ENCODE assay signal across 12 mouse cellular contexts in genomic region chr5:5646173-5646572, GRCm38 (mm10). TPM values are rescaled to one million over a fixed set of nuclear protein-coding genes. Genes with fewer than 3 reads are reported as not detected.
DNase-seq lines count a peak whose midpoint lies in the region; ATAC-seq and TF ChIP-seq lines count a peak whose summit lies in the region.
"Had no signal": no experiment of that assay in that cellular context is flagged by ENCODE, and none has a peak within 500 bp of the region (broad histone marks: within the 10 kb centered on the region; RNA-seq: fewer than 3 reads in every experiment).

No protein-coding gene starts in this region.

- no peak for DNase-seq in heart, adult 2 months
- no peak for DNase-seq in heart, postnatal 4 days
- DNase-seq in neural tube, embryonic 11.5 days (ENCODE audit: low spot score): no peak
- DNase-seq in neural tube, embryonic 10.5 days (ENCODE audit: extremely low spot score, low spot score): no peak
- peak; percentile 15 for DNase-seq in mesoderm, embryonic 11.5 days (ENCODE audit: low read depth, low spot score)
- DNase-seq in frontal cortex, postnatal 25 days (ENCODE audit: low spot score in 2 of 2): no peak
- DNase-seq in thymus, adult 2 months: no peak
- no peak for DNase-seq in lung, adult 2 months
- DNase-seq: adrenal gland, postnatal 36 days had no signal

- H3K4me3 ChIP-seq in heart, adult 2 months: no peak overlapping the region
- no peak overlapping the region for H3K4me3 ChIP-seq in neural tube, embryonic 11.5 days (ENCODE audit: low read depth, low read length)
- H3K4me3 ChIP-seq in thymus, adult 2 months (ENCODE audit: control insufficient read depth, insufficient read depth, low read length): no peak overlapping the region
- no peak overlapping the region for H3K4me3 ChIP-seq in lung, adult 2 months (replicated peaks; ENCODE audit: extremely low read depth, low read depth, low read length)
- H3K4me3 ChIP-seq: embryonic facial prominence, embryonic 13.5 days; stomach, embryonic 15.5 days had no signal

- no peak for TF ChIP-seq POLR2A in heart, adult 2 months (IDR thresholded peaks at IDR 0.05; ENCODE audit: insufficient read depth, low read depth, low read length)
- TF ChIP-seq POLR2A in thymus, adult 2 months (IDR thresholded peaks at IDR 0.05; ENCODE audit: control insufficient read depth, extremely low read depth, insufficient read depth, low read length, poor library complexity): no peak
- TF ChIP-seq POLR2A in lung, adult 2 months (IDR thresholded peaks at IDR 0.05; ENCODE audit: borderline replicate concordance, extremely low read depth, low read depth, low read length): no peak

- 2% methylated on average over 1 of the region's 1 CpGs for WGBS in heart, adult 2 months
- 10% methylated on average over 1 of the region's 1 CpGs for WGBS in neural tube, embryonic 11.5 days
- 7% methylated on average over 1 of the region's 1 CpGs for WGBS in thymus, adult 2 months
- WGBS in lung, adult 2 months: 2% methylated on average over 1 of the region's 1 CpGs

- peak; percentile 48; the same call in 1 of the 2 replicates for ATAC-seq in neural tube, embryonic 11.5 days (ENCODE audit: insufficient read depth, low FRiP score, low TSS enrichment)
- ATAC-seq: inflammation-experienced regulatory T-cells, adult 6 months had no signal

- H3K27ac ChIP-seq in heart, adult 2 months: no peak overlapping the region
- no peak overlapping the region for H3K27ac ChIP-seq in neural tube, embryonic 11.5 days (ENCODE audit: low read depth, low read length)
- no peak overlapping the region for H3K27ac ChIP-seq in thymus, adult 2 months (ENCODE audit: control insufficient read depth, insufficient read depth, low read length)
- H3K27ac ChIP-seq: embryonic facial prominence, embryonic 13.5 days; stomach, embryonic 15.5 days had no signal

- no peak overlapping the region for H3K9ac ChIP-seq in heart, adult 2 months (ENCODE audit: low read depth, low read length)
- no peak overlapping the region for H3K9ac ChIP-seq in neural tube, embryonic 11.5 days (ENCODE audit: low read length)
- H3K9ac ChIP-seq: embryonic facial prominence, embryonic 13.5 days; stomach, embryonic 15.5 days had no signal

- no peaks in the 10 kb centered on the region for H3K79me2 ChIP-seq in heart, adult 2 months (replicated peaks; ENCODE audit: control insufficient read depth, insufficient read depth, low read length)

- TF ChIP-seq EP300 in heart, adult 2 months (IDR thresholded peaks at IDR 0.05; ENCODE audit: insufficient read depth, low read depth, low read length): no peak

- H3K9me3 ChIP-seq in neural tube, embryonic 11.5 days (ENCODE audit: control insufficient read depth, low read length): no peaks in the 10 kb centered on the region
- H3K9me3 ChIP-seq: embryonic facial prominence, embryonic 13.5 days; stomach, embryonic 15.5 days had no signal

- H3K36me3 ChIP-seq in heart, adult 2 months (ENCODE audit: control insufficient read depth, insufficient read depth, low read length): no peaks in the 10 kb centered on the region
- no peaks in the 10 kb centered on the region for H3K36me3 ChIP-seq in neural tube, embryonic 11.5 days (ENCODE audit: control insufficient read depth, insufficient read depth, low read length)
- no peaks in the 10 kb centered on the region for H3K36me3 ChIP-seq in thymus, adult 2 months (ENCODE audit: control insufficient read depth, insufficient read depth, low read length)
- H3K36me3 ChIP-seq: embryonic facial prominence, embryonic 13.5 days; stomach, embryonic 15.5 days had no signal

- peak; percentile 57 for TF ChIP-seq CTCF in heart, adult 2 months (IDR thresholded peaks at IDR 0.05)
- TF ChIP-seq CTCF in thymus, adult 2 months (IDR thresholded peaks at IDR 0.05; ENCODE audit: borderline replicate concordance, control insufficient read depth, extremely low read depth, insufficient read depth, low read length, poor library complexity): no peak
- TF ChIP-seq CTCF in lung, adult 2 months (IDR thresholded peaks at IDR 0.05; ENCODE audit: insufficient read depth, low read length): no peak

- H3K4me1 ChIP-seq in heart, adult 2 months (ENCODE audit: control insufficient read depth, insufficient read depth, low read length): no peaks in the 10 kb centered on the region
- no peaks in the 10 kb centered on the region for H3K4me1 ChIP-seq in neural tube, embryonic 11.5 days (ENCODE audit: control insufficient read depth, insufficient read depth, low read length)
- H3K4me1 ChIP-seq in thymus, adult 2 months (replicated peaks; ENCODE audit: control insufficient read depth, insufficient read depth, low read length): no peaks in the 10 kb centered on the region
- no peaks in the 10 kb centered on the region for H3K4me1 ChIP-seq in lung, adult 2 months (ENCODE audit: control insufficient read depth, insufficient read depth, low read length)
- H3K4me1 ChIP-seq: embryonic facial prominence, embryonic 13.5 days had no signal

- intact Hi-C loops in heart, adult 2 months (cut with DNase I): loop anchor here (1.0 kb wide), 1 partner anchor 103 kb away; the partner anchor contains the start of gene Steap1

- no peaks in the 10 kb centered on the region for H3K27me3 ChIP-seq in heart, adult 2 months (ENCODE audit: control insufficient read depth, insufficient read depth, low read length)
- no peaks in the 10 kb centered on the region for H3K27me3 ChIP-seq in neural tube, embryonic 11.5 days (ENCODE audit: control insufficient read depth, insufficient read depth, low read length)
- H3K27me3 ChIP-seq in thymus, adult 2 months (ENCODE audit: control insufficient read depth, insufficient read depth, low read length): no peaks in the 10 kb centered on the region
- H3K27me3 ChIP-seq: embryonic facial prominence, embryonic 13.5 days; stomach, embryonic 15.5 days had no signal

- H3K4me2 ChIP-seq in neural tube, embryonic 11.5 days (ENCODE audit: low read depth): no peak overlapping the region
- H3K4me2 ChIP-seq: embryonic facial prominence, embryonic 13.5 days; stomach, embryonic 15.5 days had no signal

RNA-seq across cellular contexts. Expression of gene Cfap69, which starts 17.9 kb away (rescaled TPM):
- total RNA-seq in heart, adult 2 months (2021): under 1 TPM; 0.37 to 0.89 TPM
- 0.49 and 0.50 TPM in 2 replicates for polyA plus RNA-seq in heart, adult 2 months (2012; rRNA removed)
- total RNA-seq in heart, postnatal 4 days (2021): 1 to 10 TPM; 3.3 to 3.9 TPM
- polyA plus RNA-seq in neural tube, embryonic 11.5 days (2014; fragmentation: Nextera tagmentation; extraction: Ambion mirVana): 5.1 and 5.6 TPM in 2 replicates
- polyA plus RNA-seq in thymus, adult 2 months (2012; rRNA removed): 0.34 and 0.41 TPM in 2 replicates
- 10.3 and 11.7 TPM in 2 replicates for polyA plus RNA-seq in lung, adult 2 months (2012; rRNA removed)
- polyA plus RNA-seq: inflammation-experienced regulatory T-cells, adult 6 months had no signal

RNA-seq across cellular contexts. Expression of gene Steap2, which starts 48.2 kb away (rescaled TPM):
- under 1 TPM; 0.44 to 0.52 TPM for total RNA-seq in heart, adult 2 months (2021)
- polyA plus RNA-seq in heart, adult 2 months (2012; rRNA removed): 1.00 and 1.2 TPM in 2 replicates
- total RNA-seq in heart, postnatal 4 days (2021): 1 to 10 TPM; 1.7 to 1.9 TPM
- polyA plus RNA-seq in neural tube, embryonic 11.5 days (2014; fragmentation: Nextera tagmentation; extraction: Ambion mirVana): 6.8 and 7.4 TPM in 2 replicates
- polyA plus RNA-seq in thymus, adult 2 months (2012; rRNA removed): 0.23 and 0.42 TPM in 2 replicates
- polyA plus RNA-seq in lung, adult 2 months (2012; rRNA removed): 5.1 and 5.7 TPM in 2 replicates
